Mouse (Mus musculus) embryonic fibroblast, embryonic 13.5 days (primary cell): ENCODE data around the gene Impdh2.

Experiments
- CTCF ChIP-seq: IDR thresholded peaks from 2 replicates; pipeline ENCODE4 v1.5.1; 2011; ENCODE audit warnings: mild to moderate bottlenecking, control low read depth, low read length, moderate library complexity, borderline replicate concordance; ENCODE audit not compliant: insufficient read depth
- POLR2A ChIP-seq: IDR thresholded peaks from 2 replicates; pipeline ENCODE4 v1.6.1; 2011; ENCODE audit warnings: low read depth, mild to moderate bottlenecking, control low read depth, low read length, moderate library complexity

GRCm38 (mm10) chr9:108599021-108599566 is 39.0 kb downstream of the Impdh2 start:
- TF ChIP-seq CTCF, result no peak
- TF ChIP-seq POLR2A, result no peak
